Mouse (Mus musculus) heart, embryonic 14.5 days (tissue): ENCODE results near the gene 4930412O13Rik. TPM values are rescaled to one million over a fixed set of nuclear protein-coding genes. Genes with fewer than 3 reads are reported as not detected.
A peak's percentile ranks its signal among the peaks of the same experiment; 100 is the strongest.

Experiments used
- ATAC-seq: fragments of 200-750 bp; cut with Nextera tagmentation; 2 replicates; pipeline ENCODE4 v1.8.0; 2017; ENCODE audit warnings: low read depth, moderate TSS enrichment; ENCODE audit not compliant: insufficient number of reproducible peaks, insufficient read depth, low FRiP score
- H3K27ac ChIP-seq, 2 experiments: fragments of 200-500 bp in 1 of 2; fragments of 300-500 bp in 1 of 2; sonication (generic) in 1 of 2; replicated peaks in 1 of 2; 2 replicates each; pipeline ENCODE4 v1.5.1; 2012 to 2014; ENCODE audit warnings: low read depth in 2 of 2, low read length in 2 of 2, control low read depth in 1 of 2, mild to moderate bottlenecking in 1 of 2, mixed read lengths in 1 of 2; ENCODE audit not compliant: control insufficient read depth in 1 of 2, insufficient read depth in 1 of 2
- H3K27me3 ChIP-seq: fragments of 300-500 bp; sonication (generic); 2 replicates; pipeline ENCODE4 v1.6.1; 2014; ENCODE audit warnings: mild to moderate bottlenecking, low read length, control low read depth; ENCODE audit not compliant: control insufficient read depth, insufficient read depth
- H3K36me3 ChIP-seq: fragments of 300-500 bp; sonication (generic); 2 replicates; pipeline ENCODE4 v1.6.1; 2014; ENCODE audit warnings: mild to moderate bottlenecking, control low read depth, low read length, mixed read lengths; ENCODE audit not compliant: control insufficient read depth, insufficient read depth
- H3K4me1 ChIP-seq, 2 experiments: fragments of 200-500 bp in 1 of 2; fragments of 300-500 bp in 1 of 2; sonication (generic) in 1 of 2; 2 replicates each; pipeline ENCODE4 v1.6.1; 2012 to 2014; ENCODE audit warnings: low read length in 2 of 2, control low read depth in 1 of 2, mixed read lengths in 1 of 2; ENCODE audit not compliant: control insufficient read depth in 2 of 2, insufficient read depth in 2 of 2
- H3K4me2 ChIP-seq: fragments of 300-500 bp; sonication (generic); 2 replicates; pipeline ENCODE4 v1.6.1; 2014; ENCODE audit warnings: mild to moderate bottlenecking, low read length
- H3K4me3 ChIP-seq, 2 experiments: fragments of 200-500 bp in 1 of 2; fragments of 300-500 bp in 1 of 2; sonication (generic) in 1 of 2; 2 replicates each; pipeline ENCODE4 v1.5.1; 2012 to 2014; ENCODE audit warnings: low read length in 2 of 2, mild to moderate bottlenecking in 2 of 2, control low read depth in 1 of 2, low read depth in 1 of 2, moderate library complexity in 1 of 2; ENCODE audit not compliant: control insufficient read depth in 1 of 2, insufficient read depth in 1 of 2
- H3K9ac ChIP-seq: fragments of 300-500 bp; sonication (generic); 2 replicates; pipeline ENCODE4 v1.6.1; 2014; ENCODE audit warnings: mild to moderate bottlenecking, low read length
- H3K9me3 ChIP-seq: fragments of 300-500 bp; sonication (generic); 2 replicates; pipeline ENCODE4 v1.6.1; 2016; ENCODE audit warnings: low read length, control low read depth; ENCODE audit not compliant: control insufficient read depth
- WGBS: fragments of 180-500 bp; shearing (Covaris S2); extraction: QIAGEN DNeasy Blood & Tissue Kit; methylation state at CpG from one replicate; pipeline ENCODE4 v1.1.7; 2014; 5-methylcytosine and 5-hydroxymethylcytosine counted together
- polyA plus RNA-seq: library from polyadenylated mRNA; unstranded; fragments of >200 nt; fragmentation: Nextera tagmentation; extraction: Ambion mirVana; gene quantifications from 2 replicates; pipeline ENCODE4 v1.2.1, GENCODE M21; 2014

Gene 4930412O13Rik
- polyA plus RNA-seq, 1 experiment from 2014 or later, result 0.57 TPM

DNA sequence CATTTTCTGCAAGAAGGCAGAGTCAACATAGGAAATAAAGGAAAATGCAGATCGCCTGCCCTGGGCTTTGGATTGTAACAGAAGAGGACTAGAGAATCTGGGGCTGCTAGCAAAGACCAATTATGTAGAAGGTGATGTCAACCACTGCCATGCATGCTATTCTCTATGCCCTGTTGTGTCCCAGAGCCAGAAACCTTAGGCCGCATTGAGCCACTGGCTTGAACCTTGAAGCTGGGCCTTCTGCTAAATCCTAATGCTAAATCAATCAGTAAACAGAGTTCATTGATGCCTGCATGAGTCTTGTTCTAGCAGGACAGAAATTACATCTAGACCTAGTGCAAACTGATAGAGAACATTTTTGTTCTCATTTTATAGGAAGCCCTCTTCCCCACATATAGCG lies 5.0 kb downstream of the 4930412O13Rik start:
- peaks cover 85% of the 10 kb centered on the region for H3K27me3 ChIP-seq
- no peaks in the 10 kb centered on the region for H3K36me3 ChIP-seq
- H3K4me1 ChIP-seq, result peaks cover 7 to 30% of the 10 kb centered on the region in 2 experiments
- no peak overlapping the region for H3K4me2 ChIP-seq
- no peak for ATAC-seq
- no peak overlapping the region for H3K9ac ChIP-seq
- no peaks in the 10 kb centered on the region for H3K9me3 ChIP-seq
- H3K4me3 ChIP-seq, result no peak overlapping the region
- H3K27ac ChIP-seq, result no peak overlapping the region
- WGBS, result 27% methylated on average over 3 of the region's 3 CpGs

- peaks cover 5 to 28% of the 10 kb centered on the region in 2 experiments for H3K4me1 ChIP-seq
- ATAC-seq, result no peak
- WGBS, result 7% methylated on average over 7 of the region's 7 CpGs
- peaks cover 83% of the 10 kb centered on the region for H3K27me3 ChIP-seq
- no peak overlapping the region for H3K27ac ChIP-seq
- H3K36me3 ChIP-seq, result no peaks in the 10 kb centered on the region
- no peaks in the 10 kb centered on the region for H3K9me3 ChIP-seq
- no peak overlapping the region for H3K9ac ChIP-seq
- no peak overlapping the region for H3K4me3 ChIP-seq
- H3K4me2 ChIP-seq, result no peak overlapping the region
Observed at GRCm38 (mm10) chr2:9886921-9887610, 6.0 kb downstream of the 4930412O13Rik start.

- no peak overlapping the region for H3K27ac ChIP-seq
- no peaks in the 10 kb centered on the region for H3K9me3 ChIP-seq
- under 1% methylated on average over 7 of the region's 7 CpGs for WGBS
- no peak overlapping the region for H3K4me3 ChIP-seq
- no peaks in the 10 kb centered on the region for H3K36me3 ChIP-seq
- no peak overlapping the region for H3K9ac ChIP-seq
- H3K4me1 ChIP-seq, result peaks cover 4 to 23% of the 10 kb centered on the region in 2 experiments
- no peak for ATAC-seq
- no peak overlapping the region for H3K4me2 ChIP-seq
- H3K27me3 ChIP-seq, result peaks cover 85% of the 10 kb centered on the region
Observed at GRCm38 (mm10) chr2:9887636-9888035, 6.6 kb downstream of the 4930412O13Rik start.

- H3K27me3 ChIP-seq, result peaks cover 93% of the 10 kb centered on the region
- no peaks in the 10 kb centered on the region for H3K9me3 ChIP-seq
- peak; percentile 68; the same call in 1 of the 2 replicates for ATAC-seq
- H3K9ac ChIP-seq, result no peak within 1 kb of the TSS
- peaks cover 0 to 15% of the 10 kb centered on the region in 2 experiments; a peak in 2 of 4 replicates for H3K4me1 ChIP-seq
- H3K27ac ChIP-seq, result no peak within 1 kb of the TSS
- peak within 1 kb of the TSS; percentile 25 for H3K4me3 ChIP-seq
- H3K36me3 ChIP-seq, result no peaks in the 10 kb centered on the region
- WGBS, result 1% methylated on average over 30 of the region's 30 CpGs
- peak within 1 kb of the TSS; percentile 62 for H3K4me2 ChIP-seq
Observed at GRCm38 (mm10) chr2:9888913-9889650, 8.0 kb downstream of the 4930412O13Rik start, which contains the start of gene 9230102O04Rik. Gene 9230102O04Rik, minus strand, starts transcription at chr2:9889540.

- H3K27ac ChIP-seq, result no peak within 1 kb of the TSS
- H3K4me3 ChIP-seq, result peak within 1 kb of the TSS; percentile 25
- no peaks in the 10 kb centered on the region for H3K36me3 ChIP-seq
- ATAC-seq, result no peak
- H3K4me2 ChIP-seq, result peak within 1 kb of the TSS; percentile 62
- H3K27me3 ChIP-seq, result peaks cover 95% of the 10 kb centered on the region
- H3K4me1 ChIP-seq, result peaks cover 0 to 13% of the 10 kb centered on the region in 2 experiments; a peak in 1 of 4 replicates
- H3K9me3 ChIP-seq, result no peaks in the 10 kb centered on the region
- 0% methylated on average over 23 of the region's 23 CpGs for WGBS
- no peak within 1 kb of the TSS for H3K9ac ChIP-seq
Observed at GRCm38 (mm10) chr2:9889651-9890183, 8.7 kb downstream of the 4930412O13Rik start, which contains the start of gene Gata3. Gene Gata3, minus strand, starts transcription at chr2:9890034.

- H3K9ac ChIP-seq, result no peak overlapping the region
- H3K4me2 ChIP-seq, result peak overlapping the region; percentile 62; the same call in 1 of the 2 replicates
- WGBS, result 9% methylated on average over 8 of the region's 8 CpGs
- no peaks in the 10 kb centered on the region for H3K36me3 ChIP-seq
- H3K9me3 ChIP-seq, result no peaks in the 10 kb centered on the region
- no peak for ATAC-seq
- H3K27ac ChIP-seq, result no peak overlapping the region
- peaks cover 0 to 13% of the 10 kb centered on the region in 2 experiments; a peak in 1 of 4 replicates for H3K4me1 ChIP-seq
- H3K4me3 ChIP-seq, result peak overlapping the region in 1 of 2 experiments; percentile 25; a peak in 1 of 4 replicates
- peaks cover 96% of the 10 kb centered on the region for H3K27me3 ChIP-seq
Observed at GRCm38 (mm10) chr2:9890251-9890650, 9.2 kb downstream of the 4930412O13Rik start.

GRCm38 (mm10) chr2:9890906-9891305 lies 9.9 kb downstream of the 4930412O13Rik start:
- ATAC-seq, result no peak
- no peak overlapping the region for H3K9ac ChIP-seq
- no peak overlapping the region for H3K4me3 ChIP-seq
- no peaks in the 10 kb centered on the region for H3K9me3 ChIP-seq
- peaks cover under 1 to 13% of the 10 kb centered on the region in 2 experiments; a peak in 3 of 4 replicates for H3K4me1 ChIP-seq
- peaks cover 96% of the 10 kb centered on the region for H3K27me3 ChIP-seq
- H3K4me2 ChIP-seq, result no peak overlapping the region
- WGBS, result 4% methylated on average over 5 of the region's 5 CpGs
- H3K36me3 ChIP-seq, result no peaks in the 10 kb centered on the region
- no peak overlapping the region for H3K27ac ChIP-seq
